Mouse (Mus musculus) liver, adult 2 months (tissue): ENCODE measurements at regions not wholly inside any gene's neighbourhood (a gene's known extent, or its start where the extent isn't known, plus 50 kb on each side); places are given as distances from the start of the nearest gene placed in this dataset.

ENCODE experiments used
- CTCF ChIP-seq: fragments of 200-500 bp; IDR thresholded peaks from 2 replicates; pipeline ENCODE4 v1.5.1; 2011; ENCODE audit warnings: low read depth, low read length, control low read depth
- POLR2A ChIP-seq: fragments of 200-500 bp; IDR thresholded peaks from 2 replicates; pipeline ENCODE4 v1.6.1; 2011; ENCODE audit warnings: low read length, control low read depth; ENCODE audit not compliant: insufficient read depth; ENCODE audit errors: extremely low read depth

DNA sequence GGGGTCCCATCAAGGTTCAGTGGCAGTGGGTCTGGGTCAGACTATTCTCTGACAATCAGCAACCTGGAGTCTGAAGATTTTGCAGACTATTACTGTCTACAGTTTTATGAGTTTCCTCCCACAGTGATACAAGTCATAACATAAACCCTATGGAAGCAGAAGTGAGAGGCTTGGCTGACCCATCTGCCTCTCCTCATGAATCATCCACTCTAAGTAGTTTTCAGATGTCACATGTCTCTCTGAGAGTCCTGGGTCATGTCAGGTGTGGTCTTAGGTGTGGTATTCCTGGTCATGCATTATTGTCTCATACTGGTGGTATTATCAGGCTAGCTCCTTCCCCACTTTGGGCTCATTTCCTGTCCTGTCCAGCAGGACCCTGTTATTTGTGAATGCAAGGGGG is 255.8 kb upstream of the Tacstd2 start:
- TF ChIP-seq CTCF (no peak), POLR2A (no peak)
